Mouse (Mus musculus) kidney, postnatal 0 days (tissue): ENCODE data around the gene Gpr132. TPM values are rescaled to one million over a fixed set of nuclear protein-coding genes. Genes with fewer than 3 reads are reported as not detected.

Experiments used
- ATAC-seq: fragments of 200-750 bp; cut with Nextera tagmentation; replicated peaks from 2 replicates; pipeline ENCODE4 v1.8.0; 2017; ENCODE audit warnings: low read depth, moderate number of reproducible peaks, moderate TSS enrichment, moderate library complexity; ENCODE audit not compliant: low FRiP score
- DNase-seq: peaks from one replicate; pipeline ENCODE4 v3.0.0-alpha.2; 2016; ENCODE audit warnings: low spot score
- H3K27ac ChIP-seq: fragments of 300-500 bp; sonication (generic); 2 replicates; pipeline ENCODE4 v1.5.1; 2014; ENCODE audit warnings: mild to moderate bottlenecking
- H3K27me3 ChIP-seq: fragments of 300-500 bp; sonication (generic); 2 replicates; pipeline ENCODE4 v1.6.1; 2014; ENCODE audit warnings: low read length, mixed read lengths; ENCODE audit not compliant: insufficient read depth
- H3K36me3 ChIP-seq: fragments of 300-500 bp; sonication (generic); 2 replicates; pipeline ENCODE4 v1.6.1; 2014; ENCODE audit warnings: low read length, mixed read lengths; ENCODE audit not compliant: insufficient read depth
- H3K4me1 ChIP-seq: fragments of 300-500 bp; sonication (generic); replicated peaks from 2 replicates; pipeline ENCODE4 v1.6.1; 2014; ENCODE audit warnings: antibody characterized with exemption, low read length, mixed read lengths; ENCODE audit not compliant: insufficient read depth
- H3K4me2 ChIP-seq: fragments of 300-500 bp; sonication (generic); 2 replicates; pipeline ENCODE4 v1.6.1; 2014; ENCODE audit warnings: mild to moderate bottlenecking, low read length, moderate library complexity, mixed read lengths
- H3K4me3 ChIP-seq: fragments of 300-500 bp; sonication (generic); replicated peaks from 2 replicates; pipeline ENCODE4 v1.5.1; 2014; ENCODE audit warnings: low read depth, low read length
- H3K9ac ChIP-seq: fragments of 300-500 bp; sonication (generic); 2 replicates; pipeline ENCODE4 v1.6.1; 2014; ENCODE audit warnings: low read depth, low read length
- H3K9me3 ChIP-seq: fragments of 300-500 bp; sonication (generic); replicated peaks from 2 replicates; pipeline ENCODE4 v1.6.1; 2016; ENCODE audit warnings: low read length, inconsistent platforms, mixed read lengths
- CTCF ChIP-seq: IDR thresholded peaks from 2 replicates; pipeline ENCODE4 v1.5.1; 2016; ENCODE audit warnings: antibody characterized with exemption, low read depth, mild to moderate bottlenecking, moderate library complexity
- WGBS: fragments of 180-500 bp; shearing (Covaris S2); extraction: QIAGEN DNeasy Blood & Tissue Kit; methylation state at CpG from one replicate; pipeline ENCODE4 v1.1.7; 2014; 5-methylcytosine and 5-hydroxymethylcytosine counted together
- polyA plus RNA-seq: library from polyadenylated mRNA; unstranded; fragments of >200 nt; fragmentation: Nextera tagmentation; extraction: Ambion mirVana; gene quantifications from 2 replicates; pipeline ENCODE4 v1.2.1, GENCODE M21; 2015

The Gpr132 gene
- polyA plus RNA-seq, 1 experiment from 2014 or later = 0.11 TPM

- ATAC-seq (no peak), DNase-seq (no peak)
- no peak overlapping the region for H3K9ac ChIP-seq
- 40% methylated on average over 13 of the region's 13 CpGs for WGBS
- H3K9me3 ChIP-seq = no peaks in the 10 kb centered on the region
- H3K27me3 ChIP-seq = no peaks in the 10 kb centered on the region
- no peak overlapping the region for H3K4me3 ChIP-seq
- H3K4me1 ChIP-seq = peaks cover 8% of the 10 kb centered on the region
- no peak for TF ChIP-seq CTCF
- H3K27ac ChIP-seq = no peak overlapping the region
- no peaks in the 10 kb centered on the region for H3K36me3 ChIP-seq
- no peak overlapping the region for H3K4me2 ChIP-seq
These were observed 64.0 kb downstream of the Gpr132 start for GRCm38 (mm10) chr12:112804046-112804445.

- Histone ChIP-seq H3K4me3 (no peak overlapping the region), H3K27me3 (no peaks in the 10 kb centered on the region), H3K4me1 (peaks cover 8% of the 10 kb centered on the region; the same call in 1 of the 2 replicates), H3K36me3 (no peaks in the 10 kb centered on the region), H3K27ac (no peak overlapping the region), H3K4me2 (peak overlapping the region; percentile 99; the same call in 1 of the 2 replicates), H3K9me3 (no peaks in the 10 kb centered on the region), H3K9ac (no peak overlapping the region)
- ATAC-seq (no peak), DNase-seq (no peak)
- no peak for TF ChIP-seq CTCF
- WGBS = 9% methylated on average over 3 of the region's 3 CpGs
These were observed 65.1 kb downstream of the Gpr132 start for GRCm38 (mm10) chr12:112802917-112803316.

GRCm38 (mm10) chr12:112801864-112802846, 65.9 kb downstream of the Gpr132 start, which contains the start of gene Ahnak2:
Gene Ahnak2, minus strand, starts transcription at chr12:112802657.
- Histone ChIP-seq H3K9me3 (no peaks in the 10 kb centered on the region), H3K27me3 (no peaks in the 10 kb centered on the region), H3K36me3 (no peaks in the 10 kb centered on the region), H3K4me2 (peak within 1 kb of the TSS; percentile 99), H3K9ac (peak within 1 kb of the TSS; percentile 41; the same call in 1 of the 2 replicates), H3K27ac (no peak within 1 kb of the TSS), H3K4me1 (peaks cover 8% of the 10 kb centered on the region; the same call in 1 of the 2 replicates), H3K4me3 (peak within 1 kb of the TSS; percentile 43)
- ATAC-seq (peak; percentile 37), DNase-seq (peak; percentile 44)
- WGBS = 3% methylated on average over 66 of the region's 69 CpGs
- TF ChIP-seq CTCF = no peak

Other genes with a start within 250 kb of the Gpr132 start
- gene Adssl1, start 248.2 kb downstream of the Gpr132 start, polyA plus RNA-seq = 13.4 and 14.5 TPM in 2 replicates
- 202 and 209 TPM in 2 replicates for gene Siva1, start 223.5 kb downstream of the Gpr132 start, polyA plus RNA-seq
- 72.5 and 114 TPM in 2 replicates for gene Akt1, start 193.3 kb downstream of the Gpr132 start, polyA plus RNA-seq
- gene Zbtb42, start 189.4 kb downstream of the Gpr132 start, polyA plus RNA-seq = 5.9 and 6.7 TPM in 2 replicates
- 13.6 and 13.9 TPM in 2 replicates for gene Cep170b, start 147.8 kb downstream of the Gpr132 start, polyA plus RNA-seq
- 7.8 TPM in 2 replicates for gene Pld4, start 107.6 kb downstream of the Gpr132 start, polyA plus RNA-seq
- 0.22 and 0.50 TPM in 2 replicates for gene Ahnak2, start 65.6 kb downstream of the Gpr132 start, polyA plus RNA-seq
- 16.0 and 18.4 TPM in 2 replicates for gene Clba1, start 59.3 kb downstream of the Gpr132 start, polyA plus RNA-seq
- gene Cdca4, start 38.8 kb downstream of the Gpr132 start, polyA plus RNA-seq = 56.6 and 64.5 TPM in 2 replicates
- 2.4 and 2.9 TPM in 2 replicates for gene Jag2, start 61.5 kb upstream of the Gpr132 start, polyA plus RNA-seq
- gene Nudt14, start 73.9 kb upstream of the Gpr132 start, polyA plus RNA-seq = 99.2 and 102 TPM in 2 replicates
- 22.8 and 24.9 TPM in 2 replicates for gene Btbd6, start 108.3 kb upstream of the Gpr132 start, polyA plus RNA-seq
- 41.4 and 43.6 TPM in 2 replicates for gene Brf1, start 132.5 kb upstream of the Gpr132 start, polyA plus RNA-seq
- gene Pacs2, start 146.3 kb upstream of the Gpr132 start, polyA plus RNA-seq = 7.9 and 9.5 TPM in 2 replicates
- gene Tex22, start 206.3 kb upstream of the Gpr132 start, polyA plus RNA-seq = not detected in 2 replicates
- 11.5 and 13.2 TPM in 2 replicates for gene Mta1, start 230.1 kb upstream of the Gpr132 start, polyA plus RNA-seq